Mouse (Mus musculus) neural tube, embryonic 11.5 days (tissue): ENCODE results near the gene Mybphl. TPM values are rescaled to one million over a fixed set of nuclear protein-coding genes. Genes with fewer than 3 reads are reported as not detected.

ENCODE experiments used
- ATAC-seq: fragments of 200-750 bp; cut with Nextera tagmentation; 2 replicates; pipeline ENCODE4 v1.8.0; 2017; ENCODE audit warnings: moderate number of reproducible peaks, mild to moderate bottlenecking, moderate TSS enrichment, moderate library complexity; ENCODE audit not compliant: insufficient read depth, low FRiP score, low TSS enrichment
- DNase-seq: peaks from one replicate; pipeline ENCODE4 v3.0.0-alpha.2; 2015; ENCODE audit warnings: low spot score
- H3K27ac ChIP-seq: fragments of 300-500 bp; sonication (generic); 2 replicates; pipeline ENCODE4 v1.5.1; 2014; ENCODE audit warnings: low read depth, mild to moderate bottlenecking, low read length
- H3K27me3 ChIP-seq: fragments of 300-500 bp; sonication (generic); 2 replicates; pipeline ENCODE4 v1.6.1; 2014; ENCODE audit warnings: mild to moderate bottlenecking, low read length, mixed read lengths; ENCODE audit not compliant: control insufficient read depth, insufficient read depth
- H3K36me3 ChIP-seq: fragments of 300-500 bp; sonication (generic); 2 replicates; pipeline ENCODE4 v1.6.1; 2014; ENCODE audit warnings: mild to moderate bottlenecking, low read length, moderate library complexity, mixed read lengths; ENCODE audit not compliant: control insufficient read depth, insufficient read depth
- H3K4me1 ChIP-seq: fragments of 300-500 bp; sonication (generic); 2 replicates; pipeline ENCODE4 v1.6.1; 2014; ENCODE audit warnings: low read length, mixed read lengths; ENCODE audit not compliant: control insufficient read depth, insufficient read depth
- H3K4me2 ChIP-seq: fragments of 300-500 bp; sonication (generic); 2 replicates; pipeline ENCODE4 v1.6.1; 2014; ENCODE audit warnings: low read depth, mild to moderate bottlenecking, moderate library complexity
- H3K4me3 ChIP-seq: fragments of 300-500 bp; sonication (generic); 2 replicates; pipeline ENCODE4 v1.5.1; 2014; ENCODE audit warnings: low read depth, low read length
- H3K9ac ChIP-seq: fragments of 300-500 bp; sonication (generic); 2 replicates; pipeline ENCODE4 v1.6.1; 2014; ENCODE audit warnings: mild to moderate bottlenecking, low read length
- H3K9me3 ChIP-seq: fragments of 300-500 bp; sonication (generic); 2 replicates; pipeline ENCODE4 v1.6.1; 2016; ENCODE audit warnings: low read length; ENCODE audit not compliant: control insufficient read depth
- WGBS: fragments of 180-500 bp; shearing (Covaris S2); extraction: QIAGEN DNeasy Blood & Tissue Kit; methylation state at CpG from one replicate; pipeline ENCODE4 v1.1.7; 2014; 5-methylcytosine and 5-hydroxymethylcytosine counted together
- polyA plus RNA-seq: library from polyadenylated mRNA; unstranded; fragments of >200 nt; fragmentation: Nextera tagmentation; extraction: Ambion mirVana; gene quantifications from 2 replicates; pipeline ENCODE4 v1.2.1, GENCODE M21; 2014

Mybphl gene
- polyA plus RNA-seq, 1 experiment from 2014 or later = 0.31 TPM

- Histone ChIP-seq H3K4me2 (no peak overlapping the region), H3K27ac (no peak overlapping the region), H3K27me3 (no peaks in the 10 kb centered on the region), H3K36me3 (no peaks in the 10 kb centered on the region), H3K4me3 (no peak overlapping the region), H3K9ac (no peak overlapping the region), H3K4me1 (no peaks in the 10 kb centered on the region), H3K9me3 (no peaks in the 10 kb centered on the region)
- ATAC-seq = no peak
- WGBS = 72% methylated on average over 9 of the region's 9 CpGs
- DNase-seq = no peak
Observed at GRCm38 (mm10) chr3:108328441-108328841, 36.3 kb upstream of the Mybphl start.

DNA sequence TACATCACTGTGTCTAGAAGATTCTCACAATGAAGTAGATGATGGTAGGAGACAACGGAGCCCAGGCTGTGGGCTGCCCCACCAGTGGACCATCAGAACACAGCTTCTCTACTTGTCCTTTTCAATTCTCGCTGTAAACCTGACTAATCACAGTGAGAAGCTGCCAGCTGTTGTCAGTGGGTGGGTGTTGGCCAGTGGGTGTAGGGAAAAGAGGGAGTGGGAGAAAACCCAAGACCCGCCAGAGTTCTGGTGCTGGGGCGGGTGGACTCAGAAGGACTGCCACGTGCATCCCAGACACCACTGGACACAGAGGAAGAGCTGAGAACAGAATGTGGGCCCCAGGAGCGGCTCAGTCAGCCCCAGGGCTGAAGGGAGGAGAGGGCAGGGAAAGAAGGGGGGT is 33.9 kb upstream of the Mybphl start:
- ATAC-seq (no peak), DNase-seq (no peak)
- Histone ChIP-seq H3K9ac (no peak overlapping the region), H3K4me1 (no peaks in the 10 kb centered on the region), H3K27ac (no peak overlapping the region), H3K36me3 (no peaks in the 10 kb centered on the region), H3K9me3 (no peaks in the 10 kb centered on the region), H3K4me3 (no peak overlapping the region), H3K27me3 (no peaks in the 10 kb centered on the region), H3K4me2 (no peak overlapping the region)
- WGBS = 91% methylated on average over 6 of the region's 6 CpGs

GRCm38 (mm10) chr3:108336878-108337277 is 27.8 kb upstream of the Mybphl start:
- peaks cover 4% of the 10 kb centered on the region for H3K36me3 ChIP-seq
- H3K4me2 ChIP-seq = no peak overlapping the region
- no peaks in the 10 kb centered on the region for H3K4me1 ChIP-seq
- H3K9ac ChIP-seq = no peak overlapping the region
- H3K27me3 ChIP-seq = no peaks in the 10 kb centered on the region
- no peaks in the 10 kb centered on the region for H3K9me3 ChIP-seq
- 97% methylated on average over 5 of the region's 5 CpGs for WGBS
- no peak for DNase-seq
- no peak overlapping the region for H3K4me3 ChIP-seq
- H3K27ac ChIP-seq = no peak overlapping the region
- no peak for ATAC-seq

- H3K27me3 ChIP-seq = no peaks in the 10 kb centered on the region
- H3K36me3 ChIP-seq = peaks cover 8% of the 10 kb centered on the region
- H3K4me2 ChIP-seq = no peak overlapping the region
- no peak overlapping the region for H3K27ac ChIP-seq
- 87% methylated on average over 2 of the region's 2 CpGs for WGBS
- H3K9ac ChIP-seq = no peak overlapping the region
- H3K4me3 ChIP-seq = no peak overlapping the region
- no peaks in the 10 kb centered on the region for H3K9me3 ChIP-seq
- no peak for DNase-seq
- no peaks in the 10 kb centered on the region for H3K4me1 ChIP-seq
- no peak for ATAC-seq
Observed at GRCm38 (mm10) chr3:108341040-108341439, 23.7 kb upstream of the Mybphl start.

- Histone ChIP-seq H3K36me3 (peaks cover 13% of the 10 kb centered on the region), H3K4me2 (no peak overlapping the region), H3K9me3 (no peaks in the 10 kb centered on the region), H3K4me1 (no peaks in the 10 kb centered on the region), H3K27me3 (no peaks in the 10 kb centered on the region), H3K4me3 (no peak overlapping the region), H3K27ac (no peak overlapping the region), H3K9ac (no peak overlapping the region)
- DNase-seq (no peak), ATAC-seq (no peak)
- WGBS = 72% methylated on average over 7 of the region's 7 CpGs
Observed at GRCm38 (mm10) chr3:108342185-108342584, 22.5 kb upstream of the Mybphl start.

GRCm38 (mm10) chr3:108345855-108346254 is 18.9 kb upstream of the Mybphl start:
- no peaks in the 10 kb centered on the region for H3K4me1 ChIP-seq
- H3K27ac ChIP-seq = no peak overlapping the region
- WGBS = 91% methylated on average over 7 of the region's 7 CpGs
- no peak for DNase-seq
- H3K9ac ChIP-seq = no peak overlapping the region
- H3K36me3 ChIP-seq = peaks cover 16% of the 10 kb centered on the region
- no peaks in the 10 kb centered on the region for H3K27me3 ChIP-seq
- no peak overlapping the region for H3K4me2 ChIP-seq
- no peaks in the 10 kb centered on the region for H3K9me3 ChIP-seq
- no peak overlapping the region for H3K4me3 ChIP-seq
- ATAC-seq = no peak

- H3K27me3 ChIP-seq = no peaks in the 10 kb centered on the region
- no peaks in the 10 kb centered on the region for H3K9me3 ChIP-seq
- no peak overlapping the region for H3K4me3 ChIP-seq
- 85% methylated on average over 9 of the region's 9 CpGs for WGBS
- ATAC-seq (no peak), DNase-seq (no peak)
- peaks cover 18% of the 10 kb centered on the region for H3K36me3 ChIP-seq
- H3K9ac ChIP-seq = no peak overlapping the region
- no peak overlapping the region for H3K27ac ChIP-seq
- no peak overlapping the region for H3K4me2 ChIP-seq
- H3K4me1 ChIP-seq = no peaks in the 10 kb centered on the region
Observed at GRCm38 (mm10) chr3:108348376-108348775, 16.3 kb upstream of the Mybphl start.

DNA sequence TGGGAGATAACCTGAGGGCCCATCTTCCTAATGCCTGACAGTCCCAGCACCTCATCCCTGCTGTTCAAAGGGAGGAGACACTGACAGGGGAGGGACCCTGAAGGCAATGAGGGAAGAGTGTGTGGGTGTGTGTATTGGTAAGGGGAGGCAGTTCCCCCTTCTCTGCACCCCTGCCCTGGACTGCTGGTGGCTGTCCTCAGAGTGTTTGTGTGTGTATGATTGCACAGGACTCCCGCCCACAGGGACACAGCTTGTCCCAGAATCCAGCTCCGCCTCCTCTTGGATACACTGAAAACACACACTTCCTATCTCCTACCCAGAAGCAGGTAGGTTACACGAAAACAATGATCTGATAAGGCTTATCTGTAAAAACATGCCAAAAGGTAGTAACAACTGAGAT is 9.5 kb upstream of the Mybphl start:
- H3K9me3 ChIP-seq = no peaks in the 10 kb centered on the region
- H3K9ac ChIP-seq = no peak overlapping the region
- H3K4me3 ChIP-seq = no peak overlapping the region
- H3K4me1 ChIP-seq = no peaks in the 10 kb centered on the region
- H3K27me3 ChIP-seq = no peaks in the 10 kb centered on the region
- peaks cover 7% of the 10 kb centered on the region for H3K36me3 ChIP-seq
- DNase-seq = no peak
- no peak overlapping the region for H3K4me2 ChIP-seq
- 89% methylated on average over 3 of the region's 3 CpGs for WGBS
- ATAC-seq = no peak
- no peak overlapping the region for H3K27ac ChIP-seq

DNA sequence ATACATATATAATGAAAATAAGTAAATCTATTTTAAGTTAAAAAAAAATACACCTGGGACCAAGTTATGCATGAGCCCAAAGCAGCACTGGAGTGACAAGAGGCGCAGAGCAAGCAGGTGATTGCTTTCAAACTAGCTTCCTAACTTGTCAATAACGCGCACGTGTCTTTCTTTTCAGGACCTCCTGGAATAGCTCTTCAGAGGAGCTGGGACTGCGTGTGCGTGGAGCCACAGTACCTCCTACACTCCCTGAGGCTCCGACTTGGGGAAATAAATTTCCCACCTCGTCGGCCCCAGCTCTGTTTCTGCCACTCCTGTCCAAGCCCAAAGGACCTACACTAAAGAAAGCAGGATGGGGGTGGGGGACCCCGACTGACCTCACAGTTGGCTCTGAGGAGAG is 7.7 kb upstream of the Mybphl start:
- no peak for ATAC-seq
- no peak overlapping the region for H3K4me3 ChIP-seq
- H3K27ac ChIP-seq = no peak overlapping the region
- H3K9ac ChIP-seq = no peak overlapping the region
- H3K9me3 ChIP-seq = no peaks in the 10 kb centered on the region
- DNase-seq = no peak
- H3K4me1 ChIP-seq = peaks cover 6% of the 10 kb centered on the region
- peaks cover 4% of the 10 kb centered on the region for H3K36me3 ChIP-seq
- no peak overlapping the region for H3K4me2 ChIP-seq
- WGBS = 87% methylated on average over 10 of the region's 10 CpGs
- no peaks in the 10 kb centered on the region for H3K27me3 ChIP-seq
